Mouse (Mus musculus) myocyte (in vitro differentiated cells): Measurements from ENCODE around the gene Rims1.

Experiments used
- MAX ChIP-seq: IDR thresholded peaks from one replicate; pipeline ENCODE4 v1.6.1; 2011; ENCODE audit warnings: low read depth, mild to moderate bottlenecking, control low read depth
- MYOD1 ChIP-seq, 3 experiments: IDR thresholded peaks; one replicate each; pipeline ENCODE4 v1.6.1; 2011; ENCODE audit warnings: control low read depth in 2 of 3, low read depth in 2 of 3, mild to moderate bottlenecking in 2 of 3, moderate library complexity in 1 of 3; ENCODE audit not compliant: insufficient read length in 2 of 3, control insufficient read depth in 1 of 3
- POLR2AphosphoS2 ChIP-seq: IDR thresholded peaks from one replicate; pipeline ENCODE4 v1.6.1; 2011; ENCODE audit warnings: low read depth, control low read depth; ENCODE audit not compliant: insufficient read length
- TCF12 ChIP-seq: IDR thresholded peaks from one replicate; pipeline ENCODE4 v1.6.1; 2011; ENCODE audit warnings: mild to moderate bottlenecking, control low read depth; ENCODE audit not compliant: poor library complexity, insufficient read depth, severe bottlenecking
- USF1 ChIP-seq: IDR thresholded peaks from one replicate; pipeline ENCODE4 v1.6.1; 2011; ENCODE audit warnings: low read depth, mild to moderate bottlenecking, control low read depth, moderate library complexity

DNA sequence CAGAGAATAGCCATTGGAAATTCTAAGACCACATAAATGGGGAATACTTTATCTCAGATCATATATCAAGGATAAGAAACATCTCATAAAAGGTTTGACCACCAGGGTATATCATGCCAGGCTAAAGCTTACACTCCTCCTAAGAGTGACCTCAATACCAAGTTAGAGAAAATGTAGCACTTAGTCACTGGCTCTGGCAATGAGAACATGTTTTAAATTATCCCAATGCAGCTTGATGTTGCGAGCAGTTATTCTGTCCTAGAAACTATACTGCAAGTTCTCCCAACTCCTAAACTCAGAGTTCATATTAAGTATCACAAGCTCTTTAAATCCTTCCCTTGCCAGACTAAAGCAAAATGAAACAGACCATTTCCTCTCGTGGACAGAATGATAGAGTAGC, 85.1 kb downstream of the Rims1 start:
- TF ChIP-seq USF1 (no peak), MAX (no peak), MYOD1 (IDR thresholded peaks at IDR 0.05; ENCODE audit: control insufficient read depth in 1 of 3, insufficient read length in 2 of 3, low read depth in 2 of 3) (no peak), TCF12 (no peak), POLR2AphosphoS2 (no peak)
